Mouse (Mus musculus): ENCODE measurements at regions not wholly inside any gene's neighbourhood (a gene's known extent, or its start where the extent isn't known, plus 50 kb on each side); places are given as distances from the start of the nearest gene placed in this dataset.
A peak's percentile ranks its signal among the peaks of the same experiment; 100 is the strongest.

- DNase-seq = no peak
These were observed 1143.8 kb downstream of the 4930447A16Rik start for GRCm38 (mm10) chr15:38569011-38569640.

DNA sequence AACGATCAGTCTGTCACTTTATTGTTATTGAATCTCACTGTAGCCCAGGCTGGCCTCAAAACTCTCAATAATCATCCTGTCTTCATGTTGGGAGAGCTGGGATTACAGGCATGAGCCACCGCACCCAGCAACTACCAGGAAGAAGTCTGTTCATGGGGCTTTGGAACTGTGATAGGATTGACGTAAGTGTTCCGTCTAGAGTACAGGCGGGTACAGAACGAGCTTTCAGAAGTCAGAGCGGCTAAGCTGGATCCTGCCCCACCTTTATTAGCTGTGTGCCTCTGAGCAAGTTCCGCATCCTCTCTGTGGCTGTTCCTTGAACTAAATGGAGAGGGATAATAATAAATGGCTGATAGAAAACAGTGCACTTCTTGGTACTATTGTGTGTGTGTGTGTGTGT lies 1144.8 kb downstream of the 4930447A16Rik start:
- DNase-seq = no peak

DNA sequence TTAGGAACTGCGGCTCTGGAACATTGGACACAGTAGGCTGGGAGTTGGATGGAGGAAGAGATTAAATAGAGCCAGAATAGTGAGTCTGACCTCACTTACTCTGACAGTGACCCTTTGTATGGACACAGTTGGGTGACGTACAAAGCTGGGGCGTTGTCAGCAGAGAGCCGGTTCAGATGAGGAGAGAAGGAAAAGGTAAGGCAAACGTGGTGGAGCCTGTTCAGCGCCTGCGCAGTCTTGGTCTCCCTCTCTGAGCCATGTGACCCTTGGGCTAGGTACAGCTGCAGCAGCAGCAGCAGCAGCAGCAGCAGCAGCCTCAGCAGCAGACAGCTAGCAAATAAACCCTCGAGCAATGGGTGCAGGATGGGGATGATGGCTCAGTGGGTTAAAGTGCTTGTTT lies 1145.4 kb downstream of the 4930447A16Rik start:
- DNase-seq = no peak

DNA sequence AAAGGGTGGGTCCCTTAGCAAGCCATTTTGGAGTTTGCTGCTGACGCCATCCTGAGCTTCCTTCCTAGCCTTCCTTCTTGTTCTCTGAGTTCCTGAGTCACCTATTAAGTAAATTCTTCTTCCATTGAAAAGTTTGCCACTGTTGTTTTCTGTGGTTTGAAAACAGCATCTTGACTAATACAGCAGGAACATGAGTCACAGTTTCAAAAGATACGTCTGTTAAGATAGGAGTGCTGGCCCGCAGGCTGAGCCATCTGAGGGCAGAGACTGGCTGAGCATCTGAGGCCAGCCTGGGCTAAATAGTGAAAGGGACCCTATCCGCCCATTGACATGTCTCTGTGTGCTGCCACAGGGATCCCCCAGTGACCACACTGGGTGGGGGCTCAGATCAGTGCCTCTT lies 1147.3 kb downstream of the 4930447A16Rik start:
- no peak for DNase-seq

GRCm38 (mm10) chr15:38574447-38574846 lies 1149.1 kb downstream of the 4930447A16Rik start:
- no peak for DNase-seq

- DNase-seq = no peak
These were observed 1149.9 kb downstream of the 4930447A16Rik start for GRCm38 (mm10) chr15:38575254-38575653.

GRCm38 (mm10) chr15:38577691-38578090 lies 1152.3 kb downstream of the 4930447A16Rik start:
- DNase-seq = no peak

DNA sequence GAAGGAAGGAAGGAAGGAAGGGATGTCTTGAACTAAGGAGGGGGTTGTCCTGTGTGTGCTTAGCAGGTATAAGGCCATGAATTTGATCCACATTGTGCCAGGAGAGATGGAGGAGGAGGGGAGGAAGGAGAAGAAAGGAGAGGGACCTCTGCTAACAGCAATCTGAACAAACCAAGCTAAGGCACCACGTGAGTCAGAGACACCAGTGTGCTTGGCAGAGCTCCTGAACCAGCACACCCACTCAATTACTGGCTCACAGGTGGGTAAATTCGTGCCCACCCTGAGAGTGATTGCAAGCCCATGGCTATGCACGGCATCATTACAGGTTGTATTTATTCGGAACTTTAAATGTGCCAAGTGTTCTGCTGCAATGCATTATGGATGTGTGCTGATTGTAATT lies 1154.1 kb downstream of the 4930447A16Rik start:
- no peak for DNase-seq

- DNase-seq = no peak
These were observed 1158.1 kb downstream of the 4930447A16Rik start for GRCm38 (mm10) chr15:38583500-38583899.

- no peak for DNase-seq
These were observed 1159.1 kb downstream of the 4930447A16Rik start for GRCm38 (mm10) chr15:38584425-38584824.

DNA sequence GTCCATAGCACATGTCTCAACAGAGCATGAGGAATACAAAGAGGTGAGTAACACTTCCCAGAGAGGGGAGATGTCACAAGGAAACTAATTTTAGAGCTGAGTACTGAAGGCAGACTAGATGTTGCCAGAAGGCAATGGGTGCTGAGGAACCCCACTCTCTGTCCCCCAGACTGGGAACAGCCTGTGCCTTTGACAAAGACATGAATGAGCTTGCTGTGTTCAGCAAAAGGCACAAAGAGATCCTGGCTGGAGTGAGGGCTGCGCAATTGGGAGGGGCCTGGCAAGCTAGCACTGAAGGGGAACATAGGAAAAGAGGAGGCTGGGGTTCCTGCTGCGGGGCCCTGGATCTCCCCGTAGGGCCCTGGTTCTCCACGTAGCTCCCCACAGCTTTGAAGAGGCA lies 1160.3 kb downstream of the 4930447A16Rik start:
- peak; percentile 31 for DNase-seq

DNA sequence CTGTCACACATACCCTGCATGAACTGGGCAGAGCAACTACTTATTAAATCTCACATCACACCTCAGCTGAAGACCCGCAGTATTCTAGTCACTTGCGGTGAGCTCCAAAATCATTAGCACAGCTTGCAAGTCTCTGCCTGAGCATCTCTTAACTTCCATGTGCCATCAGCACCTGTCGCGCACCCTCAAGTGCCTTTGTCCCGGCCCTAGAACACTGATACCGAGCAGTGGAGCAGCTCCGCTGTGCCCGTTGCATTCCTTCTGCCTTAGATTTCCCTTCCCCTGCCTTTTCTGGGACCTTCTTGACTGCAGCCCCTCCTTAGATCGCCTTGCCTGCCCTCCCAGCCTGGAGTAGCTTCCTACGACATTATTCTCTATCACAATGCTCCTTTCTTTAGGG lies 1161.2 kb downstream of the 4930447A16Rik start:
- DNase-seq = no peak

DNA sequence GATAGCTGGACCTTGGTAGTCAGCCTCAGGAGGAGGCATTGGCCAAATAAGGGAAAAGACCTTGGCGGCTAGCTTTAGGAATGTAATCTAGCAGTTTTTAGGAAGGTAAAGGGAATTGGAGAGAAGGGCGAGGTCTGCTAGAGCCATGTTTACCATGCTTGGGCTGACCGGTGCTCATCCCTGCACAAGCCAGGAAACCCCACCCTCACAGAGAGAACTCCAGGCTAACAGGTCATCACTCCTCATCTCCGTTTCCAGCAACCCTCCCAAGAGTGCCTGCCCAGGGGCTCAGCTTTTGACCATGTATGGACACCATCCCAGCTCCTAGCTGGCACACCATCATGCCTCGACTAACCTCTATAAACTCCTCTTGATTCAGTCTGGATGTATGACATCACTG lies 1162.9 kb downstream of the 4930447A16Rik start:
- no peak for DNase-seq

DNA sequence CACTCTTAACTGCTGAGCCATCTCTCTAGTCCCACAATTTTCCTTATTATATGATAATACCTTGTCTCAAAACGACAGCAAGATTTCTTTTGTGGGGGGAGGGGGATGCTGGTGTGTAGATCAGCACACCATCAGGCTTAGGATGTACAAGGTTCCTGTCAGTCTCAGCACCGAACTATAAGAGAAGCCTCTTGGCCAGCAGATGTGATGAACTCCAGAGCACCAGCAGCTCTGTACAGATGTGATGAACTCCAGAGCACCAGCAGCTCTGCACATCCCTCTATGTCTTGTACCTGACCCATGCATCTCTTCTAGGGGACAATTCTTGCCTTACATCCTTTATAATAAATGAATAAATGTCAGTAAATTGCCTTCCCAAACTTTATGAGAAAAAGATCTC lies 1163.7 kb downstream of the 4930447A16Rik start:
- DNase-seq = no peak

DNA sequence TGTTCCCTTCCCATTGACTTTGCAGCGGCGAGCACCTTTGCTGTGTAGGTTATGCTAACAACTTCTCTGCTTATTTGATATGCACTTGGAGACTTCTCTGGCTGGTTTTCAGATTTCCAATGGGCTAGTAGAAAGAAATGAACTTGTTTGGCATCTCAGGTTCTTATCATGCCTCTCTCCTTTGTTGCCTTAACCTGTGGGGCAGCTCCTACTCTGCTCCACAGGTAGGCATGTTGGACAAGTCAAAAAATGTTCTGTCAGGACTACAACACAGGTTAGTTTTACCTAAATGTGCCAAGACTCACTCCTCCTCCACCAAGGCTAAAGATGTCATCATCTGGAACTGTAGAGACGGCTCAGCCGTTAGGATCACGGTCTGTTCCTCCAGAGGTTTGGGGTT lies 1164.3 kb downstream of the 4930447A16Rik start:
- DNase-seq = no peak

GRCm38 (mm10) chr15:38594095-38594494 lies 1168.7 kb downstream of the 4930447A16Rik start:
- no peak for DNase-seq

GRCm38 (mm10) chr15:38594747-38595146 lies 1169.4 kb downstream of the 4930447A16Rik start:
- DNase-seq = no peak

GRCm38 (mm10) chr15:38595820-38596219 lies 1170.5 kb downstream of the 4930447A16Rik start:
- no peak for DNase-seq

DNA sequence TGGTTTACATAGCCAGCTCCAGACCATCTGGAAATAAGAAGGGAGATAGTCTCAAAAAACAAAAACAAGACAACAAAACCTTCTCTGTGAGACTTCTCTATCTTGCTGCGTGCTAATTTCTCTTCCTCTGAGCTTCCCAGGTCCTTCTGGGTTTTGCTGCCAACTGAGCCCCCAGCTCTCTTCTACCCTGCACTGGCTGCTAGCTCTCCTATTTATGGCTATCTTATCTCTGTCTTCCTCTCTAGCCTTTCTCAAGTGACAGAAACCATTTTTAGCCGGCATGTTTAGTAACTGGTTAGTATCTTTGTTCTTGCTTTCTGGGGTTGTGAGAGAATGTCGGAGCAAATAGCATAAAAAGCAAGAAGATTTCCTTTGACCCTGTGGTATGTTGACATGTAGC lies 1172.1 kb downstream of the 4930447A16Rik start:
- no peak for DNase-seq

GRCm38 (mm10) chr15:38601436-38601835 lies 1176.1 kb downstream of the 4930447A16Rik start:
- no peak for DNase-seq

DNA sequence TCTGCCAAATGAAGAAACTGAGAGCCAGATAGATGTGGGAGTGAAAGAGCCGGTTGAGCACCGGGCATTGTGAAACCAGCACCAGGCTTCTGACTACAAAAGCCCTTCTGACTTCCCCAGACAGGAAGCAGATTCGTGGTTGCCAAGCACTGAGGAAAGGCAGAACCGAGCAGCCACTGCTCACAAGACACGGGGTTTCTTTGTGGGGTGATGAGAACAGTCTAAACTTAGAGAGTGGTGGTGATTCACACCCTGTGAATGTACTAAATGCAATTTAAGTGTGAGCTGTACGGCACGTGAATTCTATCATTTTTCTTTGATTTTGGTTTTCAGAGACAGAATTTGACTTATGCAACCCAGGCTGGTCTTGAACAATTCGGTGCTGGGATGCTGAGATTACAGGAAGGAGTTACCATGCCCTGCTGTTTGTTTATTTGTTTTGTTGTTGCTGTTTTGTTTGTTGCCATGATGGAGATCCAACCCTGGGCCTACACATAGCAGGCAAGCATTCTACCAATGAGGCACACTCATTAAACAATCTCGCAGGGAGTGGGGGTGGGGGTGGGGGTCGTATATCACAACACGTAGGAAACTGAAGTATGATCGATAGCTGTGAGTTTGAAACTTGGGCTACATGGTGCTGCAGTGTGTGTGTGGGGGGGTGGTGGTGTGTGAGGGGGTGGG lies 1177.0 kb downstream of the 4930447A16Rik start:
- peak; percentile 59 for DNase-seq

GRCm38 (mm10) chr15:38603918-38604317 lies 1178.6 kb downstream of the 4930447A16Rik start:
- DNase-seq = no peak

GRCm38 (mm10) chr15:38607368-38607767 lies 1182.0 kb downstream of the 4930447A16Rik start:
- no peak for DNase-seq

GRCm38 (mm10) chr15:38608207-38608870 lies 1183.0 kb downstream of the 4930447A16Rik start:
- peak; percentile 11 for DNase-seq

All from right cerebral cortex, postnatal 25 days (tissue).